Mouse (Mus musculus): Measurements from ENCODE around the gene Rbfox3.

Rbfox3 gene

DNA sequence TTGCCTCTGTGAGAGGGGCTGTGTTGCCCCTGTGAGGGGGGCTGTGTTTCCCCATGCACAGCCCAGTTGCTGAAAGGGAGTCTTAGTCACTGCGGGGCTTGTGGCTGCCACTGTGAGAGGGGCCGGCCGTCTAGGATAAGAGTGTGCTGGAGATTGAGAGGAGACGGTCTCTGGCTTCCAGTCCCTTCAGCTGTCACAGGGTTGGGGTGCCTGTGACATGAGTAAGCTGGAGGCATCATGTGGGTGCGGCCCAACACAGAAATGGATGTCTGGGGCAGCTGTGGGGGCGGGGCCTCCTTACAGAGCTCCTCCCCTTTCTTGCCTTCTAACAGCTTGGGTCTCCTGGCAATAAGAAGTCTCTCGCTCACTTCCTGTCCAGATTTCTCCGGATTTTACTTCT is 182.0 kb downstream of the Rbfox3 start:
- DNase-seq (ENCODE audit: low read depth, low spot score): no peak

DNA sequence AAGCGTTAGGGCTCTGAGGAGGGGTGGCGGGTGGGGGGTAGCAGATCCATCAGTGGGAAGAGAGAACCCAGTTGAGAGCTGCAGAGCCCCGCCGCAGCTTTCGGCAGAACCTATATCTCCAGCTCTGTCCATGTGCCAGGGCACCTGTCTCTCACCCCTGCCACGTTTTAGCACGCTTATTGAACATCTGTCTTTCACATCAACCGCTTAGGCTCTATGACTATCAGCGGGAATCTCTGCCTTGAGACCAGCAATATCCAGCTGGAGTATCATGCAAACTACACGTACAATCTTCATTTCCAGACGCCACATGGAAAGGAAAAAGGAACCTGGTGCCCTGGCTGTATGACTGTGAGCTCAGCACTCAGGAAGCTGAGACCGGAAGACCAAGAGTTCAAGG is 182.6 kb downstream of the Rbfox3 start:
- DNase-seq (ENCODE audit: low read depth, low spot score): no peak

DNA sequence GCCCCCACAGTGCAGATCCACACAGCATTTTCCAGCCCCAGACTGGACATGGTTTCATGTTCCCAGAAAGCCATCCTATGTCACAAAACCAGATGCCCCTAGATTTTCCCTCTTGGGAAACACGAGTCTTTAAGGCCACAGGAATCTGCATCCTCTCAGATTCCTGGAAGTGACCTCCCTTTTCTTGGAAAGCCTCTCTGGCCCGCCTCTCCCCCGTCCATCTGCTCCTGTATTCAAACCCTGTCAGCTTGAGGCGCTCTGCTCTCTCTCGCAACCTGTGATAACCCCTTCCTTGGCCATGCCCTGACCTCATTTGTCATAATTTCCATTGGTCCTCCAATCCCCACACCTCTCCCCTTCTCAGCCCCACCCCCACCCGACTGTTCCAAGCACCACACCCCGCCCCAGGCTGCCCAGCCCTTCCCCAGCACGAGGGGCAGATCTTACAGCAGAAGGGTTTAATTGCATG is 183.3 kb downstream of the Rbfox3 start:
- DNase-seq (ENCODE audit: low read depth, low spot score): peak; percentile 77

DNA sequence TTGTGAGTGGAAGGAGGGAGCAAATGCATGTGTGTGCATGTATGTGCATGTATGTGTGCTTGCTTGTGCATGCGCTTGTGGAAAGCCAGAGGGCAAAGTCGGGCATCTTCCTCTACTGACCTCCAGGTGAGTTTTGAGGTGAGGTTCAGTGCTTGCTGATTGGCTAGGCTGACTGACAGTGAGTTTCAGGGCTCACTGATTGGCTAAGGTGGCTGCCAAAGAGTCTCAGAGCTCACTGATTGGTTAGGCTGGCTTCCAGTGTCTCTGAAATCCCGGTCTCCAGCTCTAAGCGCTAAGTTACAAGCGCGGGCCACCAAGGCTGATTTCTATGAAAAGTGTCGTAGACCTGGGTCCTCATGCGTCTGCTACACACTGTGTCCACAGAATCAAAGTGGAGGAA is 185.0 kb downstream of the Rbfox3 start:
- DNase-seq (ENCODE audit: low read depth, low spot score): no peak

DNA sequence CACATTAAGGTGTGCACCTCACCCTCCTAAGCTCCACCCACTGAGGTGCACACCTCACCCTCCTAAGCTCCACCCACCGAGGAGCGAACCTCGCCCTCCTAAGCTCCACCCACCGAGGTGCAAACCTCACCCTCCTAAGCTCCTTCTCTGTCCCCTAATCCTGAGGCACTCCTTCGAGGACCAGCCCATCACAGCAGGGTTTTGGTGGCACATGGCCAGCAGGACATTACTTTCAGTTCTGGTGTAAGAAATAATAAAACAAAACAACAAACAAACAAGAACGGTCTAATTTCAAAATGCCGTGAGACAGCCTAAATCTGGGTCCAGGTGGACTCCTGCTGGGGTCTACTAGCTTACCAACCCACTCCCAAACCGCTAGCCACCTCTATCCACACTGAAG is 187.0 kb downstream of the Rbfox3 start:
- DNase-seq (ENCODE audit: low read depth, low spot score): no peak

DNA sequence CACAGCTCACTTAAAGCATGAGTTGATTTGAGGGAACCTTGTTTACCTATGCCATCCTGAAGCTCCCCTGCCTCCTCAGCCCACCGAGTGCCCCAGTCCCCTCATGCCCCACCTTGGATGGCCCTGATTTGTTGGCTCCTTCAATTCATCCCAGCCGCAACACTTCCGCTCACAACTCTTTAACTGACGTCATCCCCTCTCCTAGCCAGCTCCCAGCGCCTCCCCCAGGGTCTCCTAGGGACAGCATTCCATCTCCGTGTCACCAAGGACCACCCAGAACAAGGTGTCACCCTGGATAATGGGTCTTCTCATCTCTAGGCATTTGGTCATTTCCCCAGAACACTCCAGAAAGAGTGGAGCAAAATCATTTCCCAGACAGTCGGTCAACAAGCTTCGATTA is 188.2 kb downstream of the Rbfox3 start:
- no peak for DNase-seq (ENCODE audit: low read depth, low spot score)

DNA sequence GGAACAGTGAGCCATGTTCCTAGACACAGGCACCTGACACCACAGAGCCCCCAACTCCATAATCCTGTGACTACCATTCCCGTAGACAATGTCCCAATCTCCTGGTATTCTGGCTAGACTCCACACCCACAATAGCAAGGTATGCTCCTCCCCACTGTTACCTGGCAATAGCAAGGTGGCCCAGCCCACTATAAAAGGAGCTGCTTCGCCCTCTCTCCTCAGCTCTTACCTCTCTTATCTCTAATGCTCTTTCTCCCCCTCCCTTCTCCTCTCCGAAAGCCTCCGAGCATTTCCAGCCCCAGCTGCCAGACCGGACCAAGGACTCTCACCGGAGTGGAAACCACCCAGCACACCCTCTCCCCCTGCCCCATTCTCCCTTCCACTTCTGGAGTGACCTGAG is 189.5 kb downstream of the Rbfox3 start:
- DNase-seq (ENCODE audit: low read depth, low spot score): no peak

DNA sequence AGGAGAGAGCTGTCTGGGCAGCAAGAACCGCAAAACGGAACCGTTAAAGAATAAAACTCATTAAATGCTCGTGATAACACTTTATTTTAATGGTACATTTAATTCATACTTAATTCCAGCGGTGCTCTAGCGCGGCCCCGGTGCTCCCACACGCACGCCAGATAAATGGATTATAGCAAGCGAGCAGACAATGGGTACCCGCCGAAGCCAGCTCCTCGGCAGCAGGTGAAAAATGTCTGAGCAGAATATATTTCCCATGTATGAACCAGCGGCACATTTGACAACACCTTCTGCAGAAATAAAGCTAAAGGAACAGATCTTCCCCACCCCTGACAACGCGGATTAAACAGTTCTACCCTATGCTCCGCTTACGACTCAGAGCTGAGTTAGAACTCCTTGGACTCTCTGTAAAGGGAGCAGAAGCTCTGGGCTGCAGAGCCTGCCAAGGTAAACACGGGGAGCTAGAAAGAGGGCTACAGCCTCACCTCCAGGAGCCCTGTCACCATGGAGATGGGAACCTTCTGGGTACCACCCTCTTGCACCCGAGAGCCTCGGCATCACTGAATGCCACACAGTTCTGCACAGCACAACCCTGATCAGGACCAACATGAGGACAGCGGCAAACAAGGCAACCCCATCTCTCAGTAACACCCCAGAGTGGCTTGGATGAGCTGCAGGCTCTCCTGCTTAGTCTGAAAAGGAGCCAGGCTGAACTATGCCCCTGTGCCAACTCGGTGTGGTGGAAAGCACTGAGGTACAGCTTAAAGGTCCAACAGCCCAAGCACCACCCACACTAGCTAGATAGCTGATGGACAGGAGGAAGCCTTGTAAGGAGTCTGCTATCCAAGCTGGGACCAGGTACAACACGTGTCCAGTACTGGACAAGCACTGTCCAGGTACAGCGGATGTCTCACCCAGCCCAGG is 196.5 kb downstream of the Rbfox3 start:
- DNase-seq (ENCODE audit: low read depth, low spot score): peak; percentile 71

DNA sequence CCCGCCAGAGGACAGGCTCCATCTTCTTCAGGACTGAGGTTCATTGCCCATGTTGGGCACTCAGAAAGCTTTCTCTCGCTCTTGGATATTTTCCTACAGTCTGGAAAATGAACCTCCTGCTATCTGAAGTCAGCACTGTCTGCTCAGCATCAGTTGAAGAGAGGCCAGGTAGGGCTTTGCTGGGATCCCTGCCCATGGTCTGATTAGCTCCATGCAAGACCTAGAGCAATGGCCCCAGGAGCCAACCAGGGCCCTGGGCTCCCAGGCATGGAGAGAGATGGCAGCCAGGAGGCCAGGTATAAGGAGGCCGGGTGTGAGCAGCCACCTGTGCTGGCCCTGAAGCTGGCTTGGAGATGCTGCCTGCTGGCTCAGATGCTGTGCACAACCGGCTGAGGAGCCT is 198.6 kb downstream of the Rbfox3 start:
- DNase-seq (ENCODE audit: low read depth, low spot score): peak; percentile 93

DNA sequence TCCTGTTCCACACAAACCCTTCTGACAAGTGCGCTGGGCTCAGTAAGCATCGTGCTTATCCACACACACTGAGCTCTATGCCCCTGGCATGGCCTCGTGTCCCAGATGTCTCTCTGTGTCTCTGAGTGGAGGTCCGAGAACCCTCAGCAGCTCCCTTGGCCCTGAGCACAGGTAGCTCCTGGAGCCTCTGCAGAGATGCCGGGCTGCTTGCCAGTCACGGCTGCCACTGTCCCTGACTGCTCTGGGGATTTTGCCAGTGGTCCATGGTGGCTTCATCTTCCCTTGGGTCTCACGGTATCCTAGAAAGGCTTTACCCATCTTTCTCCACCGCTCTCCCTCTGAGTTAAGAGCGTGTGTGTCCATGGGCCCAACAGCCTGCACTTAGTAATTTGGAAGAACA is 199.3 kb downstream of the Rbfox3 start:
- DNase-seq (ENCODE audit: low read depth, low spot score): peak; percentile 44

DNA sequence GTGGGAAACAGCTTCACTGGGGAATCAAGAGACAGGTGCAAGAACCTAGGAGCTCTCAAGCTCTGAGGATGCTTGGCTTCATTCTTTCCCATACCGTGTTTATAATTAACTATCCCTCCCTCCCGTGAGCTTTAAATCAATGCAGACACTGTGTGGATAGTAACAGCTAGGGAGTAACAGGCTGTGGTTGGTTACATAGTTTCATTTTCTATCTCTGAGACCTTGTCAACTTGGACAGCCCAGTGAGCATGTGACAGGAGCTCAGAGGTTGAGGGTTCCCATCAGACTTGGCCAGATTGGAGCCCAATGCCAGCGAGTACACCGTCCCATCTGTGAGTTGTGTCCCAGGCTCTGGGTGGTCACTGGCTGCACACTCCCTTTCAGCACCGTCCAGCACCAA is 201.4 kb downstream of the Rbfox3 start:
- DNase-seq (ENCODE audit: low read depth, low spot score): no peak

DNA sequence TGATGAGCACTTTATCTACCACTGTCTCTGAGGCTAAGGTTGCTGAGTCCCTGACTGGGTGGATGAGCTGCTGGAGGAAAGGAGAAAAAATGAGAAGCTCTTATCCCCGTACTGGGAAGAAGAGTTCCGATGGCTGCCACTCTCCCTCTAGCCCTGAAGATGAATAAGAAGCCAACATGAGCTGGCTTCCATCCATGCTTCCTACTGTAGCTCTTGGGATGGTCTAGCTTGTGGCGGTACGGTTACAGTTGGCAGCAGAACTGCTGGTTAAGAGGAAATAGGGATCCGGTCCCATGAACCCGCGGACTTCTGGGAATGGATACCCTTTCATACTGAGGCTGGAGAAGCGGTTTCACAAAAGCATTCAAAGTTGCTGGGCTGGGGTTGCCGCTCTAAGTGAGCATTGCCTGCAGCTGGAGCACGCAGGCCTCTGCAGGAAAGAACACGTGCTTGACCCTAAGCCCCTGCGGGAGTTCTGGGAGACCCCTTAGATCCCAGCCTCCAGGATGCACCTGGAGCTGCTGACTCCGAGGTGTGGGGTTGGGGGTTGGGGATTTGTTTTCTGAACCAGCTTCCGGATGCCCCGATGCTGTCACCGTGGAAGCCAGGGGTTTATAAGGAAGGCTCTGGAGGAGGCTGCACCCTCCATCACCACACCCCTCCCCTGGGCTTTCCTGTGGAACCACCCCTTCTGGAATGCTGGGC is 215.0 kb downstream of the Rbfox3 start:
- DNase-seq (ENCODE audit: low read depth, low spot score): peak; percentile 62

DNA sequence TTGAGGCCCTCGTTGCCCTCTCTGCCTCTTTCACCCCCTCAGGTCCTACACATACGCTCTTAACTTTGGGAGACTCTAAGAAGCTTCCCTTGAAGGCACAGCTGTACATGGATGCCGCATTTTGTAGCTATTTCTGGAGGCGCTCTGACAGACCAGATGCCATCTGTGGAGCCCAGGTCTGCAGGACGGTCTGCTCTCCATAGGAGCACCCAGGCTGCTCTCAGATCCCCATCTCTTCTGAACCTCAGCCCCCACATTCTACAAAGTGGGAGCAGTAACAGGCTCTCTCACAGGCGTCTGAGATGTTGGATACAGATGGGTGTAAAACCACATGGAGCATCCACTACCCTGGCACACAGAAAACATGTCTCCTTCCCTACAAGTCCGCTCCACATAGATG is 218.1 kb downstream of the Rbfox3 start:
- peak; percentile 69 for DNase-seq (ENCODE audit: low read depth, low spot score)

DNA sequence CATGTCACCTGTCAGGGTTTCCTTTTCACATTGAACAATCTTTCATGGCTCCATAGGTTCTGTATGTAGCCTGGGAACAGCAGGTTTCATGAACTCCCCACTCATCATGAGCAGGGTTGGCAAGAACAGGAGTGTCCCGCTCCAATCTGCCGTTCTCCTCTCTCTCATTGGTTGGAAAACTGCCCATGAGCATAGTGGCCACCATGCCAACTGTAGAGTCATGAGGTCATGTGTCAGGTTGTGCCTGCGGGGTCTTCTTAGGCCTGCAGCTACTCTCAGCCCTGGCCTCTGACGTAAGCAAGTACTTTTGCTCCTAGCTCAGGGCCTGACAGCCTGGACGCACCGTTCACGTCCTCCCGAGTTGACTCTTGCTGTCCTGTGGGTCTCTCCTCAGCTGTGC is 221.1 kb downstream of the Rbfox3 start:
- DNase-seq (ENCODE audit: low read depth, low spot score): peak; percentile 59

DNA sequence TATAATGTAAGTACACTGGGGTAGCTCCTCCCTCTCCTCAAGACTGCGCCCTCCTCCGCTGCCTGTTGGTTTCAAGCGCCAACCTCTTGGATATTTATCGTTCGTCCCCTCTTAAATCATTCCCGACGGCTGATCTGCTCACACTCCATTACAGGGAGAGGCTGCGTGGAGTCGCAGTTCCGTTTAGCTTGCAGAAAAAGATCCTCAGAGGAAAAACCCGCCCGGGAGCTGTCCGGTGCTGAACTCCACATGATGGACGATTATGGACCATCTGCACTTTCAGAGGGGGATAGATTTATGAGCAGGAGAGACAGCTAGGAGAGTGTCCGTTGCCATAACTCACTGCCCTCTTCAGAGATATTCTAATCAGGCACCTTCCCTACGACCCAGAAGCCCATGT is 226.0 kb downstream of the Rbfox3 start:
- no peak for DNase-seq (ENCODE audit: low read depth, low spot score)

DNA sequence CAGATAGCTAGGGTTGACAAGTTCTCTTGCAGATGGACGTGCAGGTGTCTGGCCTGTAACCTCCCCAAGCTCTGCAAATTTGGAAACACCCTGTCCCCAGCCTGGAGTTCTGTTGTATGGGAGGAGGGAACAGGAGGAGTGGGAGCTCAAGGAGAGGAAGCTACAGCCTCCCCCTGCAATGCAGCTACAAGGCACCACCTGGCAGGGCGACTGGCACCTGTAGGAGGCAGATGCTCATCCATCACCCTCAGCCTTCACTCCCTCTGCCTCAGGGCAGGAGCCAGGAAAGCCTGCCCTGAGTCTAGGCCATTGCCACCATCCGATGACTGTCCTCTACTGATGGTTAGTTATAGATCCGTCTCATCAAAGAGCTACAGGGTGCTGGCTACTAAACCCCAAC is 226.7 kb downstream of the Rbfox3 start:
- DNase-seq (ENCODE audit: low read depth, low spot score): peak; percentile 70

DNA sequence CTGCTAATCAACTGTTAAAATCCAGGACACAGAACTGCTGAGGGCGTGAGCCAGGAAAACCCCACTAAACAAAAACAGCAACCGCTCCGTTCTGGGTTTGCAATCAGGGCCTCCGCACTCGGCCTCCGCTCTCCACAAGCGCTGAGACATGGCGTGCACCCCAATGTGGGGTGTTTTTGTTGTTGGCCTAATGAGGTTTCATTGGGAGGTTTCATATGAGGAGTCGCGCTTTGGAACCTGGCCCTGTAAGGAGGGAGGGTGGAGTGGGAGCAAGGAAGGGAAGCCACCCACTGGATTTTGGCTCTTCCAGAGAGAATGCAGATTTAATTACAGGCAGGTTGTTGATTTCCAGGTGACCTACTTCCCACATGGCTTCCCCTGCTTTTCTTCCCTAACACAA is 230.7 kb downstream of the Rbfox3 start:
- DNase-seq (ENCODE audit: low read depth, low spot score): peak; percentile 77

DNA sequence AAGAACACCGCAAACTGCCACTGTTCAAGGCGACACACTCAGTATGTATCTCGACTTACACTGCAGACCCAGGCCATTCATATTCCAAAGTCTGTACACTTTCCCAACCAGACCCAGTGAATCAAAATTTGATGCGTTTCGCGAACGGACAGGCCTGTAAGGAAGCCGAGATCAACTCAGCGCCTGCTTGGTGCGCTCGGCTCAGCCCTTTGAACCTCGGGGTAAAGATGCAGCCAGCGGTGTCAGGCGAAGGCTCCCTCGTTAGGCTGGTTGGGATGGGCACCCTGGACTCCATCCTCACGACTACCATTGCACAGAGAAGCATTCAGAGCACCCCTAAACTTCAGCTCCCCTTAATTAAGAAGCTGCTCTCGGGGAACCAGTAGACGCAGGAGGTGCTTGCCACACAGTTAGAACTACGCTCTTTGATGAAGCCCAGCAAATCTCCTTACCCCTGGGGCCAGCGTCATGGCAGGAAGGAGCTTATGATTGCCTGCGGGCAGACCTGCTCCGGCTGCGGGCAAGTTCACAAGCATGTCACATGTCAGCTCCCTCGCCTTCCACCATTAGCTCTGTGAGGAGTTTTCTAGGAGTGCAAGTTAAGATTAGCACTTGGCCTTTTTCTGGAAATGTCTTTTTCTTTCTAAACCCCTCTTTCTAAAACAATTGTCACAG is 231.5 kb downstream of the Rbfox3 start:
- no peak for DNase-seq (ENCODE audit: low read depth, low spot score)

DNA sequence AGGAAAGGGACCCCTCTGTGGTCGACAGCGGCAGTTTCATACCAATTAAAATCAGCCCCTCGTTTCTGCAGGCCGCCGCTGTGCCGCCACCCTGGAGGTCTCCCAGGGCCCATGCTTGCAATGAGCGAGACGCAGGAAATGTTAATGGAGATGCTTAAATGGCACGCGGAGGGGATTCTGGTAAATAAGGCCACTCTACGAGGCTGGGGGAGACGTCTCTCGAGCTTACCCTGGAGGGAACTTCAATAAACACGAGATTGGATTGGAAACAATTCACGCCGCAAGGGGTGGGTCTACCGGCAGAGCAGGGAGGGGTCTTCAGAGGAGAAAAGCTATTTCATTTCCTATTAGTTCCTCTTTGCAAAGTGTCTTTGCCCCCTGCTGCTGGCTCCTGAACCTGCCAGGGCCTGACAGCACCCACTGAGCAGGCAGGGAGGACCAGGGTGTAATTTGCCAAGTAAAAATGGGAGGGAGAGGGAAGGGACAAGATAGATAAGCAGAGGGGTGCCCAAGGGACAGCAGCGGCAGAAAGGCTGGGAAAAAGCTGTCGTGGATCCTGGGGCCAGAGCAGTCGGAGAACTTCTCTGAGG is 232.8 kb downstream of the Rbfox3 start:
- no peak for DNase-seq (ENCODE audit: low read depth, low spot score)

DNA sequence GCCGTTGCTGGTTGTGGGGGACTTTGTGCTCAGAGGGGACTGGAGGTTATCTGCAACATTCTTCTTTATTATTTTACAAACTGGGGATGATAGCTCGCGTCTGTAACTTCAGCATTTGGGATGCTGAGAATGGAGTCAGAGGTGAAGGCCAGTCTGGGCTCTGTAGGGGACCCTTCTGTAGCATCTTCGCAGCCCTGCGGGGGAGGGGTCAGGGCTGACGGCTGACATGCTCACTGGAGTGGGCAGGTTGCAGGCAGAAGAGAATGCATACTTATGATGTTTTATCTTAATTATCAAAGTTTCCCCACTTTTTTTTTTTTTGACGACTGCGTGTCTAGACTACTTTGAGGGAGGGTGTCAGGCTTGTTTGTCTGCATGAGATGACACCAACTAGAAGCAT is 234.1 kb downstream of the Rbfox3 start:
- DNase-seq (ENCODE audit: low read depth, low spot score): no peak

DNA sequence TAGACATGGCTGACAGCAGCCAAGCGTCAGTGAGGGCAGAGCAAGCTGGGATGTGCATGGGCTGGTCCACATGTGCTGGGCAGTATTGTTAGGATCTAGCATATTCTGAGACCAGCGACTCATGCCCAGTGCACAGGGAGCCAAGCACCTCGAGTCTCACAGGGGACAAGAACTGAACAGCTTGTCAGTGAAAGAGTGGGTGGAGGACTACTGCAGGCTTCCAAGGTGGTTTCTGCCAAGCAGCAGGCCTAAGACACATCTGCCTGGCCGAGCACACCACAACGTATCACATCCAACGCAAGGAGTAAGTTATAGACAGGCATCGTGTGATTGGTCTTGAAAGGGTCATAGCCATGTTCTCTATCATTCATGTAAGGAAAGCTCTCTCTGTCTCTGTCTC is 235.0 kb downstream of the Rbfox3 start:
- peak; percentile 55 for DNase-seq (ENCODE audit: low read depth, low spot score)

DNA sequence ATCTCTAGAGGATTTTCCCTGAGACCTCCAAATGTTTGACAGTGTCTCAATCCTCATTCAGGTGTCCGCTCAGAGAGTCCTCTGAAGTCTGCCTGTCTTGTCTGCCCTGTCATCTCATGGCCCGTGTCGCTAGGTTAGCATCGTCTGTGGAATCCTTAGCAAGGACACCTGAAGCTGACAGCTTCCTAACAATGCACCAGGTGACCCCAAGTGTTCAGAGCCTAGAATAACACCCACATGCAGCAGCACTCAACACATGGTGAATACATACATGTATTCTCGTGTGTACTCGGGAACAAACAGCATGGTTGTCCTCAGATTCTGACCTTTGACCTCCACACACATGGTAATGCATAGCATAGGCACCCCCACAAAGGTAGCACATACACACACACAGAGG is 239.4 kb downstream of the Rbfox3 start:
- DNase-seq (ENCODE audit: low read depth, low spot score): no peak
